Mouse (Mus musculus): Measurements from ENCODE around the gene Foxred2. TPM values are rescaled to one million over a fixed set of nuclear protein-coding genes. Genes with fewer than 3 reads are reported as not detected.

The Foxred2 gene
- total RNA-seq, 4 experiments from 2014 or later: 12.1 to 15.8 (median 14.5) TPM

- DNase-seq (ENCODE audit: low spot score in 2 of 2): no peak
Measured at GRCm38 (mm10) chr15:77949061-77949460, 7.5 kb downstream of the Foxred2 start.

GRCm38 (mm10) chr15:77945711-77946110 lies 10.8 kb downstream of the Foxred2 start:
- no peak for DNase-seq (ENCODE audit: low spot score in 2 of 2)

DNA sequence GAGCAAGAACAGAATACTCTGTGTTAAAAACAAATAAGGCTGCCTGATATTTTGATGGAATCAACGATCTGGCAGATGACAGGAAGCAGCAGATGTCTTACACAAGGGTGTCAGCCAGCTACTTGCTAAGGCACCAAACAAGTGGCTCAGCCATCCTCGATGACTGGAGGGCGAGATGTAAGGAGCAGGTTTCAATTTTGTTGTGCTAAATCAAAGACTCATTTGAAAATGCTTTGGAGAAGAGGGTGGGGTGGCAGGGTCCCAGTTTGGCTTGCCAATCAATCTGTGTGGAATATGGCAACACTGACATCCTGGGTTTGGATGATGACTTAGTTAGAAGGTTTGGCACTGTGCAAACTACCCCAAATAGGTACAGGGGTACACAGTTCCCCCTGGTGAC lies 15.0 kb downstream of the Foxred2 start:
- no peak for DNase-seq (ENCODE audit: low spot score in 2 of 2)

DNA sequence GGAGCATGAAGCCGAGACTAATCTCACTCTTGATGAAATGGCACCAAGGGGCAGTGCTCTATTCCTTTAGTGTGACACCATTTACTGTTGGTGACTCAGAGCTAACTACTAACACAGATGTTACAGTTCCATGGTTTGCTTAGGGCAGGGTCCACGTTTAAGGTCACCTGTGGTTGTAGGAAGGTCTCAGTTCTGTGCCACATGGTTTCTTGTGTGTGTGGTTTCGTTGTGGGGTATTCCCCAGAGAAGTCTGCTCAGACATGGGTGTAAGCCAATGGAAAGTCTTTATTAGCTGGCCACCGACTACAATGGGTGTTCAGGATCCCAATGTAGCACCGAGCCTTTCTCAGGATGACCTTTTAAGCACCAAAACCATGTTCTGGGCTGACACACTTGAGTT lies 18.0 kb downstream of the Foxred2 start:
- no peak for DNase-seq (ENCODE audit: low spot score in 2 of 2)

DNA sequence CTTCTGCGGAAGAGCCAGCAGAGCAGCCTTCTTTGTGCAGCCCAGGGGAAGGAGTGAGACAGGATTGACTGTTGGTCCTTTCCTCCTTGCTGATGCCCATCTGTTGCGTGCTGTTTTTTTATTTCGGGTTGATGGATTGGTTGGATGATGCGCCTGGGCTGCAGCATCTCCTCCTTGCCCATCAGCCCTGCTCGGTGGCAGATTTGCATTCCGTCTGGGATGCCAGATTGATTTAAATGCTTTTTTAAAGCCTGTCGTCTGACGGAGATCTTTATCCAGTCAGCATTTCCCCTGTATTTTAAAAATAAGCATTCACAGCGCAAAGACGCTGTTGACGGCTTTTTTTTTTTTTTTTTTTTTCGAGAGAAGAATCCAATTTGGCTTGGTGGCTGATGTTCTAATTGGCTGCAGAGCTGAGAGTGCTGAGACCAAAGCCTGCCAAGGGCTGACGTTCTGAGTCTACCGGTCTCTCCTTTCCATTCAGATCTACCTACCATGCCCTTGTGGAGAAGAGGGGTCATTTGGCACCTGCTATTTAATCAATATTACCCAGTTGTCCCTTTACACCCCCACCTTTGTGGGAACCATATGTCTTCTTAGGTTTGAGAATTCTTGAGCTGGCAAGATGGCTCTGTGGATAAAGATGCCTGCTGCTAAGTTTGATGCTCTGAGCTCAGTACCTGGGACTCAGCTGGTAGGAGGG lies 20.7 kb downstream of the Foxred2 start:
- no peak for DNase-seq (ENCODE audit: low spot score in 2 of 2)

GRCm38 (mm10) chr15:77934968-77935367 lies 21.6 kb downstream of the Foxred2 start:
- DNase-seq (ENCODE audit: low spot score in 2 of 2): no peak

DNA sequence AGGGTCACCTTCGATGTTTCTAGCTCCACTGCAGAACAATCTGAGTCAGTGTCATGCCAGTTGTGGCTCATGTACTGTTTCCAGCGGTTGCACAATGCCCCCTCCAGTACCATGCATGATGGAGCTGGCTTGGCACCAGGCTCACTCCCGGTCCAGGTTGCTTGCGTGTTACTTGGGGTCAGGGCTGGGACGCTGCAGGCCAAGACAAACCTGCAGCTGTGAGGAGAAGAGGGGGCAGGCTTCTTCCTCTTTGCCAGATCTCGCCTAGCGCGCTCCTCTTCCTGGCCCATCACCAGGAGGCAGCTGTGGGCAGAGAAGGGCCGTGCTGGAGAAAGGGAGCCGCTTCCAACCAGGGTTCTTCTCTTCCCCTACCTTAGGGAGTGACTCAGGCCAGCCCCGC lies 22.2 kb downstream of the Foxred2 start:
- DNase-seq (ENCODE audit: low spot score in 2 of 2): no peak

- DNase-seq (ENCODE audit: low spot score in 2 of 2): peak; percentile 93 to 100
Measured at GRCm38 (mm10) chr15:77933770-77934169, 22.8 kb downstream of the Foxred2 start.

- DNase-seq (ENCODE audit: low spot score in 2 of 2): no peak
Measured at GRCm38 (mm10) chr15:77933222-77933621, 23.3 kb downstream of the Foxred2 start.

GRCm38 (mm10) chr15:77931689-77932016 lies 24.9 kb downstream of the Foxred2 start:
- DNase-seq (ENCODE audit: low spot score in 2 of 2): no peak

- no peak for DNase-seq (ENCODE audit: low spot score in 2 of 2)
Measured at GRCm38 (mm10) chr15:77930986-77931688, 25.4 kb downstream of the Foxred2 start.

- DNase-seq (ENCODE audit: low spot score in 2 of 2): no peak
Measured at GRCm38 (mm10) chr15:77929804-77930203, 26.7 kb downstream of the Foxred2 start.

DNA sequence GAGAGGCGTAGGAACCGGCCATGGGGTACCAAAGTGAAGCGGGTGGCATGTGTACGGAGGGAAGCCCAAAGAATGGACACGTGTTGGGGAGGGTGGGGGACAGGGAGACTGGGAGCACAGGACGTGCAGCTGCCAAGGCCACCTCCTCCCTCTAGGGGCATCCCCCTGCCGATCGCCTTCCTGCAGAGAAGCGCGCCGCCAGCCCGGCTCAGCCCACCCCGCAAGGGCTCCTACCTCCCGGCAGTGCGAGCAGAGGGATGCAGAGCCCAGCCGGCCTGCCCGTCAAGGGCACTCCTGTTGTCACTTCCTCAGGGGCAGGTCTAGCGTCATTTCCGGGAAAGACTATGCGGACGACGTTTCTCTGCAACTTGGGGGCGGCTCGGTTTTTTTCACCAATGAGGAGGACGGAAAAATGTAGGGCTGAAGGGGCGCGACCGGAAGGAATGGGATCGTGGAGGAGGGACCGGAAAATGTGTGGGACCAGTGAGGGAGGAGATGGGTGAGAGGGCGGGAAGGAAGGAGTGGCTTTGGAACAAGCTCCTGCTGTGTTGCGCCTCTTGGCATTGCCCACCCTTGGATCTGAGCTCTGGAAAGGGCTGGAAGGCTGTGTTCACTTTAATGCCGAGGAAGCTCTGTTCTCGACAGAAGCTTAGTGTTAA lies 27.7 kb downstream of the Foxred2 start, which contains the start of gene Txn2:
Txn2 (minus strand) TSS at position 334 of the 659 bp plus-strand sequence.
- peak; percentile 90 to 98 for DNase-seq (ENCODE audit: low spot score in 2 of 2)

DNA sequence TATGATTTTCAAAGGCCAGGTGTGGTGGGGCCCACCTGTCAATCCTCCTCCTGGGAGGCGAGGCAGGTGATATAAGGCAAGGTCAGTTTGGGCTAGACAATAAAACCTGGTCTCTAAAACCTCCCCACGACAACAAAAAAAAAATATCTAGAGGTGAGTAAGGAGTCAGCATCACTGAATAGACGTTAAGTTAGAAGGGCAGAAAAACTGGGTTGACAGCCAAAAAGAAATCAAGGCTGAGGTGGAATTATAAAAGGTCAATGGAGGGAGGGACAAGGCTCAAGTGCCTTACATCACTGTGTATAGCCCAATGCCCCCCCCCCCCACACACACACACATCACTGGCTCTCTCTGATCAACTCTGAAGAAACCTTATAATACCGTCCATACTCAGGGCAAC lies 28.4 kb downstream of the Foxred2 start:
- no peak for DNase-seq (ENCODE audit: low spot score in 2 of 2)

DNA sequence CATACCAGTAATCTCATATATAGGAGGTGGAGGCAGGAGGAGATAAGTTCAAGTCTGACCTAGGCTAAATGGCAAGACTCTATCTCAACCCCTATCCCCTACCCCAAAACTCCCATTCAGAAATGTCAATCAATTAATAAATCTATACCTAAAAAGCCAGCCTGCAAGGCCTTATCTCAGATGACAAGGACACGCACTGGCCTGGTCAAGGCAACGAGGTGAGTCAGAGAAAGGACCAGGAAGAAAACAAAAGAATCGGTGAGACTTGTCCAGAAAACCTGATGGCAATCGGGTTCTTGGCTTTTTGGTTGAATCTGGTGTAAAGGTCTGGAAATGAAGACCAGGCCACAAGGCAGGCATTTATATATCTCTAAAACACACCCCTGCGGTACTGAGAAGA lies 29.6 kb downstream of the Foxred2 start:
- no peak for DNase-seq (ENCODE audit: low spot score in 2 of 2)

GRCm38 (mm10) chr15:77925195-77925594 lies 31.3 kb downstream of the Foxred2 start:
- DNase-seq (ENCODE audit: low spot score in 2 of 2): no peak

DNA sequence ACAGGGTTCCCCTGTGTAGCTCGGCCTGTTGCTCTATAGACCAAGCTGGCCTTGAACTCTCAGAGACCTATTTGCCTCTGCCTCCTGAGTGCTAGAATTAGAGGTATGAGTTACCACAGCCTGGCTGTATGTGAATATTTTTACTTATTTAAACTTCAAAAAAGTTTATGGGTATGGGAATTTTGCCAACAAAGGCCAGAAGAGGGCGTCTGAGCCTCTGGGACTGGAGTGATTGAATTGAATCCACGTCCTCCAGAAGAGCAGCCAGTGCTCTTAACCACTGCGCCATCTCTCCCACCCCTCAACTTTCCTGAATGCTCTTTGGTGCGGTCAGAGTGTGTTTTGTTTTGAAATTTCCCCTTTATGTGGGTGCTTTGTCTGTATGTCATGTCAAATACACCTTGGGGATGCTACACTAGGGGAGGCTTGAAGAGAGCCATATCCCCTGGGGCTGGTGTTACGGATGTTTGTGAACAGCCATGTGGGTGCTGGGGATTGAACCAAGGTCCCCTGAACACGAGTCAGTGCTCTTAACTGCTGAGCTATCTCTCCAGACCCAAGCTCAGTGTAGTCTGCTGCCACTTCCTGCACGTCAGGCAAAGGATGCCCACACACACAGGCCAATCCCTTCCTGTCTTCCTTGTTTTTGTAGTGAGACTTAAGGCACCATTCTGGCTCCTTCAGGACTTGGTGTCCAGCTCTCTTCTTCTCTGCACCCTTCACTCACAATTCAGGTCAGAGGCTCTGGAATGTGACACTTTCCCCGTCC lies 33.1 kb downstream of the Foxred2 start:
- DNase-seq (ENCODE audit: low spot score in 2 of 2): no peak

GRCm38 (mm10) chr15:77922710-77923109 lies 33.8 kb downstream of the Foxred2 start:
- no peak for DNase-seq (ENCODE audit: low spot score in 2 of 2)

DNA sequence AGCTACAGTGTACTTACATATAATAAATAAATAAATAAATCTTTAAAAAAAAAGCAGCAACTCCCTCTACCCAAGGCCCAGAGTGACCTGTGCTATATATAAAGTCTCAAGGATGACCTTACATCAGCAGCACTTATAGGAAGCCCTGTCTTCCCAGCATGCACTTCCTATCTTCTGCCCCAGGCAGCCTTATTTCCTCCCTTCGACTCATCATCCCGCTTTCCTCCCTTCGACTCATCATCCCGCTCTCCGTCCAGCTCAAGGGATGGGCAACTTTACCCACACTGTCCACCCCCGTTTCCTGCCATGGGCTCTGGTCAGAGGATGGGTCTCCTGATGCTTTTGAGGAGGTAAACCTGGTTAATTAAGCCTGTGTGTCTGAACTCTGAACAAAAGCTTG lies 34.9 kb downstream of the Foxred2 start:
- DNase-seq (ENCODE audit: low spot score in 2 of 2): no peak

GRCm38 (mm10) chr15:77920511-77921462 lies 35.7 kb downstream of the Foxred2 start:
- no peak for DNase-seq (ENCODE audit: low spot score in 2 of 2)

DNA sequence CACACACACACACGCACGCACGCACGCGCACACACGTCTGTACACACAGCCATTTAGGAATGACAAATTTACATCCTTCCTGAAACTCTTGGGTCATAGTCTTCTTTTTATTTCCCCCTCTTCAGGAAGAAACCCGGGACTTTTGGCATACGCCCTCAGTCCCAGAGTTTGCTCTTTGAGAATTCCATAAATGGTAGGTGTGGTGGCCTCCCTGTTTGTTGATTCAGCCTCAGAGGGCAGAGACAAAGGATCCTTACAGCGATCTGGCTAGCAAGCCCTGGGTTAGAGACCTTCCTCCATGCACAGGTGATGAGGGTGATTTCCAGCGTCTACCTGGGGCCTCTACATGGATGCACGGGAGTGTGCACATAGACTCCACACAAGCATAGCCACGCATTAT lies 37.1 kb downstream of the Foxred2 start:
- DNase-seq (ENCODE audit: low spot score in 2 of 2): no peak
